Mouse (Mus musculus): ENCODE measurements around the gene Irf2bp2. TPM values are rescaled to one million over a fixed set of nuclear protein-coding genes. Genes with fewer than 3 reads are reported as not detected.

Gene Irf2bp2
- polyA plus RNA-seq, 1 experiment from 2014 or later: 11.7 TPM

DNA sequence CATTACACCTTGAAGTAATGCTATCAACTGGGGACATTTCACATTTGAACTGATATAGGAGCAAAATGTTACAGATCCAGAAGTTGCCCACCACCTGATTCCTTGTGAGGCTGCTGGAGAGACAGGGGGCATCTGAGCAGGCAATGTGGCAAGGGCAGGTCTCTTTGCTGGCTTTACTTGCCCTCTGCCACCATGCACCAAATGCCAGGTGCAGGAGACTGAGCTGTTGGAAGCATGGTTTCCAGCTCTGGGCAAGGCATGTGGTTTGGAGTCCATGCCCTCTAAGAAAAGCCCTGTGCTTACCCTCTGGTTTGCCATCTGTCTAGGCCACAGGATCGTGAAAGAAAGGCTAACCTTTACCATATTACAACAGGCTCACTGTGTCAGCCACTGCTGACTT lies 24.1 kb downstream of the Irf2bp2 start:
- H3K9me3 ChIP-seq (ENCODE audit: control insufficient read depth, low read length): no peaks in the 10 kb centered on the region

DNA sequence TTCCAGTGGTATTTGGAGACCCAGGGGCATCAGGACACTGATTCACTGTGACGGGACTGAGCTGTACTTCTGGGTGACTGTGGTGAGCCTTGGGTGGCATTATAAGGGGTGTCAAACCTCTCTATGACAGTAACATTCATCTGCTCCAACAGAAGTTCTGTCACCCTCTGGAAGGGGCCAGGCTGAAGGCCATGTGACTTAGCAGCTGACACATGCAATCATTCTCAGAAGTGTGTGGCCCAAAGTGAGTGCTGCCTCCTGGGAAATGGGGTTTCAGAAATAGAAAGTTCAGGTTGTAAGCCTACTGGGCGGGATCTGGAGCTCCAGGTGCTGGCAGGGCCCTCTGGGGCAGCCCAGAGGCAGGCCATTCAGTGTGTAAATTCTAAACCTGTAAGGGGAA lies 26.1 kb downstream of the Irf2bp2 start:
- ATAC-seq (ENCODE audit: low read depth): no peak
- H3K4me2 ChIP-seq (ENCODE audit: low read depth, low read length): no peak overlapping the region
- 67% methylated on average over 2 of the region's 2 CpGs for WGBS
- H3K36me3 ChIP-seq (ENCODE audit: control insufficient read depth, insufficient read depth, low read length): no peaks in the 10 kb centered on the region
- peak overlapping the region; percentile 95 for H3K27ac ChIP-seq (ENCODE audit: low read length)
- no peak overlapping the region for H3K4me3 ChIP-seq (ENCODE audit: low read length)
- no peaks in the 10 kb centered on the region for H3K9me3 ChIP-seq (ENCODE audit: control insufficient read depth, low read length)
- H3K27me3 ChIP-seq (ENCODE audit: control insufficient read depth, insufficient read depth, low read depth, low read length): no peaks in the 10 kb centered on the region
- H3K4me1 ChIP-seq (replicated peaks; ENCODE audit: control insufficient read depth, insufficient read depth, low read length): peaks cover 22% of the 10 kb centered on the region
- no peak overlapping the region for H3K9ac ChIP-seq (ENCODE audit: low read length)

More for the DNA sequence above, 24.1 kb downstream of the Irf2bp2 start:
- ATAC-seq (ENCODE audit: low read depth): no peak
- H3K4me2 ChIP-seq (ENCODE audit: low read depth, low read length): no peak overlapping the region
- no peaks in the 10 kb centered on the region for H3K36me3 ChIP-seq (ENCODE audit: control insufficient read depth, insufficient read depth, low read length)
- no peaks in the 10 kb centered on the region for H3K27me3 ChIP-seq (ENCODE audit: control insufficient read depth, insufficient read depth, low read depth, low read length)
- no peak overlapping the region for H3K9ac ChIP-seq (ENCODE audit: low read length)
- WGBS: 70% methylated on average over 1 of the region's 1 CpGs
- H3K4me3 ChIP-seq (ENCODE audit: low read length): no peak overlapping the region
- peaks cover 22% of the 10 kb centered on the region for H3K4me1 ChIP-seq (replicated peaks; ENCODE audit: control insufficient read depth, insufficient read depth, low read length)
- no peak overlapping the region for H3K27ac ChIP-seq (ENCODE audit: low read length)

DNA sequence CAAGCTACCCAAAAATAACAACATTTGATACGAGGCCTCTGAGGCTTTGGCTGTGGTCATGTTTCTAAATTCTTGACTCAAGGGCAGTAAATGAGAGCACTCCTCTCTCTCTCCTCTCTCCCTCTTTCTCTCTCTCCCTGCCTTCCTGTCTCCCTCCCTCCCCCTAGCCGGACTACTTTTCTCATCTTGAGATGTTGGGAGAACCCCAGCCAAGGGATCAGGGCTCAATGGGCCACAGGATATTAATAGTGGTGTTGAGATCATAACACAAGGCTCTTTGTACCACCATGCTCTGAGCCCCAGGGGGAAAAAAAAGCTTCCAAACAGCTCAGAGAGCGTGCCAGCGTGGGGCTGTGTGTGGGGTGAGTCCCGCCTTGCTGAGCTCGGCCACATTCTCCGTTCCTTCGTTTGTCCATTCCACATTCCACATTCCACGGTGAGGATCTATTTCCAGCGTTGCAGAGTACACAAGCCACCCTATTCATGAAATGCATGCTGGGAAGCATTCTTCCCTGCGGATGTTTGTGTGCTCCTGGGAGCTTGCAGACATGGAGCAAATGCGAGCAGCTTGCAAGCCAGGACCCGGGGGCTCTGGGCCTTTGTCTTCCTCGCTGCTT lies 27.2 kb downstream of the Irf2bp2 start:
- H3K27ac ChIP-seq (ENCODE audit: low read length): peak overlapping the region; percentile 95
- no peaks in the 10 kb centered on the region for H3K36me3 ChIP-seq (ENCODE audit: control insufficient read depth, insufficient read depth, low read length)
- H3K27me3 ChIP-seq (ENCODE audit: control insufficient read depth, insufficient read depth, low read depth, low read length): no peaks in the 10 kb centered on the region
- H3K4me3 ChIP-seq (ENCODE audit: low read length): 0 out of 2 replicates have a peak overlapping the region, but pooled peaks have one; percentile 8
- no peaks in the 10 kb centered on the region for H3K9me3 ChIP-seq (ENCODE audit: control insufficient read depth, low read length)
- peak; percentile 88 for ATAC-seq (ENCODE audit: low read depth)
- peak overlapping the region; percentile 48 for H3K9ac ChIP-seq (ENCODE audit: low read length)
- H3K4me2 ChIP-seq (ENCODE audit: low read depth, low read length): peak overlapping the region; percentile 24
- 3% methylated on average over 14 of the region's 14 CpGs for WGBS
- H3K4me1 ChIP-seq (replicated peaks; ENCODE audit: control insufficient read depth, insufficient read depth, low read length): peaks cover 22% of the 10 kb centered on the region

DNA sequence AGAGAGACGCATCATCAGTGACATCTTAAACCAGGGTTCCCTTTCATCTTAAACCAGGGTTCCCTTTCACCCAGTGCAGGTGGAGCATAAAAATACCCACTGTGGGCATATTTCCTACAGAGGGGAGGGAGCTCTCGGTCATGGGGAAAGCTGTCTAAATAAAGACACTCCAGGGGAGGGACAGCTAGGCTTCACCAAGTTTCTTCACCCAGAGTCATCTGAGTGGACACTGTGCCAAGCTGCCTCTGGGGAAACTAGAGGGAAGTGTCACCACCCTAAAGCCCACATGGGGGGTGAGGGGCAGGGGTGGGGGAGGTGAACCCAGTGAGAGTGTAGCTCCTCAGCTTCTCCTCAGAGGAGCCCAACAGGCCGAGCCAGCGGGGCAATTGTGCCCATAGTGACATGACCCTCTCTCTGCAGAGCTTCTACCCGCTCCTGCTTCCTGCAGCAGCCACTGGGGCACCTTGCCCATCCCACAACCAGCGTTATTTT lies 27.8 kb downstream of the Irf2bp2 start:
- H3K27me3 ChIP-seq (ENCODE audit: control insufficient read depth, insufficient read depth, low read depth, low read length): no peaks in the 10 kb centered on the region
- H3K4me3 ChIP-seq (ENCODE audit: low read length): no peak overlapping the region
- H3K9me3 ChIP-seq (ENCODE audit: control insufficient read depth, low read length): 0 out of 2 replicates have a peak, but pooled peaks cover 2% of the 10 kb centered on the region
- peak; percentile 23 for ATAC-seq (ENCODE audit: low read depth)
- peak overlapping the region; percentile 48 for H3K9ac ChIP-seq (ENCODE audit: low read length)
- whole genome bisulfite sequencing: 44% methylated on average over 6 of the region's 6 CpGs
- H3K4me1 ChIP-seq (replicated peaks; ENCODE audit: control insufficient read depth, insufficient read depth, low read length): peaks cover 22% of the 10 kb centered on the region
- H3K27ac ChIP-seq (ENCODE audit: low read length): peak overlapping the region; percentile 95
- no peaks in the 10 kb centered on the region for H3K36me3 ChIP-seq (ENCODE audit: control insufficient read depth, insufficient read depth, low read length)
- 0 out of 2 replicates have a peak overlapping the region, but pooled peaks have one; percentile 24 for H3K4me2 ChIP-seq (ENCODE audit: low read depth, low read length)

DNA sequence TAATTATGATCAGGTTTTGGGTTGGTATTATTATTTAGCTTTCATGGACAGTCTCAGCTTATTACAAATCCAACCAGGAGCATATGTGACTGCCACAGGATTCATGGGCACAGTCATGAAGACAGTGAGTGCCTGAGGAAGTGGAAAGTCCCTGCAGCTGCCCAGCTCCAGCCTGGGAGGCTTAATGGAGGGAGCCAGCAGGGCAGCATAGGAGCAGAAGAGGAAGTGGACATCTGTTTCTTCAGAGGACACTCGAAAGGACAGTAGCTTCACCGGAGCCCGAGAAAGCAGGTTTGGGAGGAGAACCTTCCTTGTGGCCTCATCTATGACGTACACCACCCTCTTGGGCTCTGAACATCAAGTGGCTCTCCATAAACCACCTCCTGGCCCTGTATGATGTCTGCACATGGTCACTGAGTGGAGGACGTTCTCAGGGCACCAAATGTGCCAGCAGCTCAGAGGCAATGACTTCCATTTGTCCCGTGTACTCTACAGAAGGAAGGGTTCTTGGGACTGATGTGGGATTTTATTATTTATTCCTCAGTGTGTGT lies 28.5 kb downstream of the Irf2bp2 start:
- Histone ChIP-seq H3K9ac (ENCODE audit: low read length) (no peak overlapping the region), H3K9me3 (ENCODE audit: control insufficient read depth, low read length) (0 out of 2 replicates have a peak, but pooled peaks cover 2% of the 10 kb centered on the region), H3K4me3 (ENCODE audit: low read length) (no peak overlapping the region), H3K27ac (ENCODE audit: low read length) (peak overlapping the region; percentile 95; the same call in 1 of the 2 replicates), H3K4me1 (replicated peaks; ENCODE audit: control insufficient read depth, insufficient read depth, low read length) (peaks cover 22% of the 10 kb centered on the region), H3K27me3 (ENCODE audit: control insufficient read depth, insufficient read depth, low read depth, low read length) (no peaks in the 10 kb centered on the region), H3K36me3 (ENCODE audit: control insufficient read depth, insufficient read depth, low read length) (no peaks in the 10 kb centered on the region), H3K4me2 (ENCODE audit: low read depth, low read length) (no peak overlapping the region)
- no peak for ATAC-seq (ENCODE audit: low read depth)
- WGBS: 67% methylated on average over 6 of the region's 6 CpGs

DNA sequence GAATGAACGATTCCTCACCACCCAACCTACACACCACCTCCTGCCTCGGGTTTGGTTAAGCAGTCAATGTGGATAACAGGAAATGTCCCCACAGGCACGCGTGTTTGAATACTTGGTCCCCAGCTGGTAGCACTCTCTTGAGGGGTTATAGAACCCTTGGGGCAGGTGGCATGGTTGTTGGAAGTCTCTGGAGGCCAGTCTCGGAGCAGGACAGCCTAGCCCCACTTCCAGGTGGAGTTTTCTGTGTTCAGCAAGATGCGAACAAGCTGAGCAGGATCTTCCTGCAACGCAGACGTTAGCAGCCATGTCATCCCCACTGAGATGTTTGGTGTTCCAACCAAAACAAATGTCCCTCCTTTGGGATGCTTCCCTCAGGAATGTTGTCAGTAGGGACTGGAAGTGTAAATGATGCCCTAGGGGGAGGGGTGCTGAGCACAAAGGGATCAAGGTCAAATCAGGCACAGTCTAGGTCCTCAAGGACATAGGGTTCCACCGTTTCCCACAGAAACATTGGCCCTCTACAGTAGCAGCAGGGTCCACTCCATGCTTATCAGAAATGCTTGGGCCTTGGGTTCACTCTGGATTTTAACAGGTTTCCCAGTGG lies 29.1 kb downstream of the Irf2bp2 start:
- no peak for ATAC-seq (ENCODE audit: low read depth)
- 64% methylated on average over 9 of the region's 9 CpGs for WGBS
- no peaks in the 10 kb centered on the region for H3K27me3 ChIP-seq (ENCODE audit: control insufficient read depth, insufficient read depth, low read depth, low read length)
- H3K27ac ChIP-seq (ENCODE audit: low read length): no peak overlapping the region
- no peaks in the 10 kb centered on the region for H3K36me3 ChIP-seq (ENCODE audit: control insufficient read depth, insufficient read depth, low read length)
- H3K9me3 ChIP-seq (ENCODE audit: control insufficient read depth, low read length): 0 out of 2 replicates have a peak, but pooled peaks cover 2% of the 10 kb centered on the region
- H3K9ac ChIP-seq (ENCODE audit: low read length): no peak overlapping the region
- no peak overlapping the region for H3K4me2 ChIP-seq (ENCODE audit: low read depth, low read length)
- H3K4me1 ChIP-seq (replicated peaks; ENCODE audit: control insufficient read depth, insufficient read depth, low read length): peaks cover 22% of the 10 kb centered on the region
- no peak overlapping the region for H3K4me3 ChIP-seq (ENCODE audit: low read length)

DNA sequence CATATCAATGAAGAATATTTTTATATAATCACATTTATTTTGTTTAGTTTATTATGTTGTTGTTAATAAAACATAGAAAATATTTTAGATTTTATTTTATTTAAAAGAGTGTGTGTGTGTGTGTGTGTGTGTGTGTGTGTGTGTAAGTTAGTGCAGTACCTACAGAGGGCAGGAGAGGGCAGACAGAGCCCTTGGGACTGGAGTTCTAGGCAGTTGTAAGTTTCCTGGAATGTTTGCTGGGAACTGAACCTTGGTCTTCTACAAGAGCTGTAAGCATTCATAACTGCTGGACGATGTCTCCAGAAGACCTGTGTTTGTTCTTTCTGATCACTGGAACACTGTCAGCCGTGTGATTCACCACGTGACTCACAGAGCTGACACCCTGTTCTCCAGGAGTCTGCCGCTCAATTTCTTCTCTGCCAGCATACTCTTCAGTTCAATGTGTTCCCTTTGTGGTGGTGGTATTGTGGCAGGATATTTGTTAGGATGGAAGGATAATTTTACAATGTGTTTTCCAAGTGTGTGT lies 32.4 kb downstream of the Irf2bp2 start:
- H3K4me2 ChIP-seq (ENCODE audit: low read depth, low read length): no peak overlapping the region
- no peaks in the 10 kb centered on the region for H3K27me3 ChIP-seq (ENCODE audit: control insufficient read depth, insufficient read depth, low read depth, low read length)
- no peaks in the 10 kb centered on the region for H3K36me3 ChIP-seq (ENCODE audit: control insufficient read depth, insufficient read depth, low read length)
- H3K27ac ChIP-seq (ENCODE audit: low read length): no peak overlapping the region
- ATAC-seq (ENCODE audit: low read depth): no peak
- WGBS: 89% methylated on average over 4 of the region's 4 CpGs
- 0 out of 2 replicates have a peak, but pooled peaks cover 2% of the 10 kb centered on the region for H3K9me3 ChIP-seq (ENCODE audit: control insufficient read depth, low read length)
- H3K4me3 ChIP-seq (ENCODE audit: low read length): no peak overlapping the region
- H3K9ac ChIP-seq (ENCODE audit: low read length): no peak overlapping the region
- H3K4me1 ChIP-seq (replicated peaks; ENCODE audit: control insufficient read depth, insufficient read depth, low read length): peaks cover 17% of the 10 kb centered on the region

DNA sequence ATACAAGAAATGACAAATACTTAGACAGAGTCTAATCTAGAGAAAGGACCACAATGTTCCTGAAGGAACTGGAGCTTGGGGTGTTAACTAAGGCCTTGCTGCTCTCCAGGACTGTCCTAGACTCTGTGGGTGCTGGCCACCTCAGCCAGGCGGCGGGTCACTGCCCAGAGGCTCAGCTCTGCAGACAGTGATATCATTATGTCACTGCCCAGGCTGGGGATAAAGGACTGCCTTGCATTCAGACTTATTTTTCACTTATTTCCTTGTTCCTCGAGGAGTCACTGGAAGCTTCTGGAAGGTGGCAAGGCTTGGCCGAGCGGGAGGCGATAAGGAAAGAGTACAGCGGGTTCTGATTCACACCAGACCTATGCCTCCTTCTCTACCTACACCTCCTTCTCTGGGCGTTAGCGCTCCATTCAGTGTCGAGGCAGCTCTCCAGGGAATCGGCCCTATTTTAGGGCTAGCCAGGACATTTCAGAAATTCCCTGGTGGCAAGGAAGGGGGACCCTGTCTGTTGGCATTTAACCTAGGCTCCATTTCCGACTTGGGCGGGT lies 35.3 kb downstream of the Irf2bp2 start:
- Histone ChIP-seq H3K9me3 (ENCODE audit: control insufficient read depth, low read length) (0 out of 2 replicates have a peak, but pooled peaks cover 2% of the 10 kb centered on the region), H3K36me3 (ENCODE audit: control insufficient read depth, insufficient read depth, low read length) (no peaks in the 10 kb centered on the region), H3K4me2 (ENCODE audit: low read depth, low read length) (no peak overlapping the region), H3K27ac (ENCODE audit: low read length) (no peak overlapping the region), H3K4me3 (ENCODE audit: low read length) (no peak overlapping the region), H3K27me3 (ENCODE audit: control insufficient read depth, insufficient read depth, low read depth, low read length) (no peaks in the 10 kb centered on the region), H3K9ac (ENCODE audit: low read length) (no peak overlapping the region), H3K4me1 (replicated peaks; ENCODE audit: control insufficient read depth, insufficient read depth, low read length) (peaks cover 4% of the 10 kb centered on the region; the same call in 1 of the 2 replicates)
- 90% methylated on average over 13 of the region's 13 CpGs for WGBS
- no peak for ATAC-seq (ENCODE audit: low read depth)

DNA sequence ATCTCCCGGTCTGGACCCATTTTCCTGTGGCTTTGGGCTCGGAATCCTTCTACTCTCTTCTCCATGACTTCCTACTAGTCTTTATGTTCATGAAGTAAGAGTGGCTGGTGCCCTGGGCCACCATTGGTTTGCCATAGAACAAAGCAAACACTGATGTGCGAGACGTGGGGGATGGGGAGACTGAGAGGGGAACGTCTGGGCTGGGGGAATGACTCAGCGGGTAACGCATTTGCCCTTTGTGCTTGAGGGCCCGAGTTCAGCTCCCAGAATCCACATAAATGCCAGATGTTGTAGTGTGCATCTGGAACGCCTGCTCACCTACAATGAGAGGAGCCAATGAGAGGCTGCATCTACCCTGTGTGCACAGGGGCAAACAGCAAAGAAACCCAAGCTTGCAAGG lies 36.4 kb downstream of the Irf2bp2 start:
- Histone ChIP-seq H3K27me3 (ENCODE audit: control insufficient read depth, insufficient read depth, low read depth, low read length) (no peaks in the 10 kb centered on the region), H3K9ac (ENCODE audit: low read length) (no peak overlapping the region), H3K4me2 (ENCODE audit: low read depth, low read length) (no peak overlapping the region), H3K4me3 (ENCODE audit: low read length) (no peak overlapping the region), H3K36me3 (ENCODE audit: control insufficient read depth, insufficient read depth, low read length) (no peaks in the 10 kb centered on the region), H3K9me3 (ENCODE audit: control insufficient read depth, low read length) (0 out of 2 replicates have a peak, but pooled peaks cover 2% of the 10 kb centered on the region), H3K4me1 (replicated peaks; ENCODE audit: control insufficient read depth, insufficient read depth, low read length) (peaks cover 4% of the 10 kb centered on the region; the same call in 1 of the 2 replicates), H3K27ac (ENCODE audit: low read length) (no peak overlapping the region)
- WGBS: 32% methylated on average over 9 of the region's 9 CpGs
- no peak for ATAC-seq (ENCODE audit: low read depth)
